Mouse (Mus musculus) yolk sac, embryonic 10.5 days (tissue): ENCODE results near the gene Hoxd1.

ENCODE experiments used
- DNase-seq: peaks from one replicate; pipeline ENCODE4 v3.0.0-alpha.2; 2017; ENCODE audit warnings: low spot score

The Hoxd1 gene

DNA sequence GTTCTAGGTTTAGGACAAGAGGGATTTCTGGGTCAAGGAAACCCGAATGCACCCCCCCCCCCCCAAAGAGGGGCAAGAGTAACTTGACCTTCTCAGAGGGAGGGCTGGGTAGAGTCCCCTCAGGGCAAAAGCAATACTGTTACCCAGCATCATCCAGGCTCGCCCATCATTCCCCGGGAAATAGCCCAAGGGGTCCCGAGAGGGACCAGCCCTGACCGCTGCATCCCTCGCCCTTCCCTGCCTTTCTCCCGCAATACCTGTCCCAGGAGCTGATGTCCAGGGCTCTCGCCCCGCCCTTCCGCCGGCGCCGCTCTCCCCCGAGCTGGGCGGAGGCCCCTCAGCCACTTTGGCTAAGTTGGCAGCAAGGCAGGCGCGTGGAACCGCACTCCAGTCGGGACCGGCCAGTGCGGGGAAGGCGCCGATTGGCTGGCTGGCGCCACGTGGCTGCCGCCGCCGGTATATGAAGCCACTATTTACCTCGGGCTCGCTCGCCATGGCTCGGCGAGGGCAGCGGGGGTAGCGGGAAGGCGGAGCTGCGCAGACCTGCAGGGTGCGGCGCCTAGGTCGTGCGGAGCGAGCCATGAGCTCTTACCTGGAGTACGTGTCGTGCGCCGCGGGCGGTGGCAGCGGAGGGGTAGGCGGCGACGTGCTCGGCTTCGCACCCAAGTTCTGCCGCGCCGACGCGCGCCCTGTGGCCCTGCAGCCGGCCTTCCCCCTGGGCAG lies at the start of gene Hoxd1:
TSS of gene Hoxd1 (plus strand) at position 459 of the 723 bp plus-strand sequence.
- peak; percentile 56 for DNase-seq

DNA sequence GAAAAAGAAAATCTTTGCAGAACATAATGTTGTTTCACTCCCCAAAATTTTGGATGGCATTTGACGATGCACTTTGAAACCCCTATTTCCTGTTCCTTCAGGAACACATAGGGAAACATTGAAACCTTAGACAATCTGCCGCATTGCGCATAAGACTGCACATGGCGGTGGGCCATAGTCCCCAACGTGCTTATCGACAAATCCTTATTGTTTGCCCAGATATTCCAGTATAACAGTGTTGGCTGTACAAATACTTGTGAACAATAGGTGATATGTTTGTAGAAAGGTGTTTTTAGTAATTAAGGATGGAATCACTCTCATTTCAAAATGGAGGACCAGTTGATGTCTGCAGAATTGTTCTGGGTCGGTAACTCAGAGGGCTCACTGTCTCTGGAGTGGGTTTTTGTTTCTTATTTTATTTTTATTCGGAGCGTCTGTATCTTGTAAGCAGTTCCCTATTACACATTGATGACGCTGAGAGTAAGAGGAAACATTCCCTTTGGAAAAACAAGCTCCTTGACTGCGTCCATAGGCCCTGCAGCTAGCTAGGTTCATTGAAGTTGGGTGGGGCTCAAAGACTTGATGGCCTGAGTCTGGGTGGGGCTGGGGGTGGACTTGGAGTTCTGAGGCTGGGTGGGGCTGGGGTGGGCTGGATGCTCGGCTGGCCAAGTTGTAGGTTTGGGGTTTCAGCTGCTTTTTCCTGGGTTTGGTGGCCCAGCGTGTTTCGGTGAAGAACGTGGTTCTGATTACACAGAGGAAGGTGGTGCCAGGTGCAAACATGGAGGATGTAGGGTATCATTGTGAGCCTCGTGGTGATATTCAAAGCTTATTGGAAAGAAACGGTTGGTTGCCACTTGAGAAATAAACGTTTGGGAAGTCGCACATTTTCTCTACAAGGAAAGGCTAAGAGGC lies 49.3 kb upstream of the Hoxd1 start:
- DNase-seq, result no peak

DNA sequence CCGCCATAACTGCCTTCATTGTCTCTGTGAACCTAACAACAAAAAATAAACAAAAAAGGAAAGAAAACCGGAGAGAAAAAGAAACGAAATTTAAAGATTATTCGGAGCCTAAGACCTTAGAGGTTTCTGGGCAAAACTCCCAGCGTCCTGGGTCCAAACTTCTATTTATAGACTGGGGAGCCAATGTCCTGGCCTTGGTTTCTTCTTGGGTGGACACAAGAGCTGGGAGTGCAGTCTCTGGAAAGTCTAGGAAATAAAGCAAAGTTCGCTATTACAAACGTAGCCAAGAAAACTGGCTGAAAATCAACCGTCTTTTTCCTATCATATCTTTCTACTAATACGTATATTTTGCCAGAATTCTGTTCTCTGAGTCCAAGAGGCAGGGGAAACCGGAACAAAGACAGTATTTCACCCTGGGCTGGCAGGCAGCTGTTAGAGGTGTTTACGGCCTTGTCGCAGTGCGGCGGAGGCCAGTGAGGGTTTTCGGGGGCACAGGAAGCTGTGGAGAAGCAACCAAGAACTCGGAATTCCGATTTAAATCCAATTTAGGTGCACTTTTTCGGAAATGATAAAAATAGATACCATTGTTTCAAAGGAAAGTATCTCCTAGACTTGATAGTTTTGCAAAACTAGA lies 48.5 kb upstream of the Hoxd1 start:
- DNase-seq, result no peak

DNA sequence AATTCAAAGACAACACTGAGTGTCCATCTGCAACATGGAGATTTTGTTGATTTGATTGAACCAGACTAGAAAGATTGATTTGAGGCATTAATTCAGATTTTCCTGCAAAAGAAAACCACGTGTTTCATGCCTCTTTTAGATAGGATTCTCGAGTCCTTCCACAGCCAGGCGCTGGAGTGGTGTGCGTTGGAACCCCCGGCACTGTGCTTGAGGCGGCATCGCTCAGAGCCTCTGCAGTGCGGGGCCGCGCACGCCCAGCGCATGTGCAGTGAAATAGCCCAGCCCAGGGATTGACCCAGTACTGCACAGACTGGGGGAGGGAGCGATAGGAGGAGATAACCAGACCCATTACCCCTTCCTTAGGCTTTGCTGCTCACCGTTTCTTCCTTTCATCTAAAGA lies 47.9 kb upstream of the Hoxd1 start:
- DNase-seq, result no peak

DNA sequence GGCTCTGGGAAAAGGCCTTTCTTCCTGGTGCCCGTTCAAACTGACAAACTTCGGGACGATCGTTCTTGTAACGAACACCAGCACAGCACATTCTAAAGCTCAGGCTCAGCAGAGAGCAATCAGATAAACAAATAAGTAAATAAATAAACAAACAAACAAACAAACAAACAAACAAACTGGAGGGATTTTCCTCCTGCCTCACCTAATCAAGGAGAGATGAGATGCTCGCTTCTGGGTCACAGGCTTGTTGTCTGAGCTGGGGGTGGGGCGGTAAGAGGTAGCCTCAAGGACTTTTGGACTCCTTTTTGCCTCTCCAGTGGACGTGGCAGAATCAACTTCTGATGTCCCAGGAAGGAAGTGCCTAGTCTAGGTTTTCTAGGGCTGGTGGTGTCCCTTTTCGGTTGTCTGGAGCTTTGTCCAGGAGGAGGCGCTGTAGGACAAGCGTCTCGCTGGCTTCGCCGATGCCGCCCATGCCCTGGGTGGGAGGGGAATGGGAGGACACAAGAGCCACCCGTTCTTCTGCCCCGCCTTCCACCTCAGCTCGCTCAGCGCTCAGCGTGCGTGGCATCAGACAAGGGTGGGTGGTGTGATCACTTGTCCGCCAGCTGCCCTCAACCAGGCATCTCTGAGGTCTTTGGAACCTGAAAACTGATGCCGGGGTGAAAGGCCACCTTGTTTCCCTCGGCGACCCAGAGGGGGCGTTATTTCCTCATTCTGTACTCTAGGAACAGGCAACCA lies 47.1 kb upstream of the Hoxd1 start:
- DNase-seq, result peak; percentile 83

DNA sequence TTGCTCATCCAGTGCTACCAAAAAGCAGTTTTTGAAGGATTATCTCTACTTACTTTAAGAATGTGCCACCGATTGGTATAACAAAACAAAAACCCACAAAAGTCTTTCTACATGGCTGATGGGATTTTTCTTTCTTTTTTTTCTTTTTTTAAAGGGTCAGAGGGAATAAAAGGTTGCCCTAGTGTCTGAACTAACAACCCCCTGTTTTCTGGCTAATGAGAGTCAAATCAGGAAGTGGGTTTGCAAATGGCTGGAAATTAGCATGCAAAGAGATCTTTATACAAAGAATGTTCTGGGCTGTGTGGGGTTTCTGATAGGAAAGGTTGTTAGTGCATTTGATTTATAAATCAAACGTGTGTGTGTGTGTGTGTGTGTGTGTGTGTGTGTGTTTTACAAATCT lies 42.4 kb upstream of the Hoxd1 start:
- no peak for DNase-seq

DNA sequence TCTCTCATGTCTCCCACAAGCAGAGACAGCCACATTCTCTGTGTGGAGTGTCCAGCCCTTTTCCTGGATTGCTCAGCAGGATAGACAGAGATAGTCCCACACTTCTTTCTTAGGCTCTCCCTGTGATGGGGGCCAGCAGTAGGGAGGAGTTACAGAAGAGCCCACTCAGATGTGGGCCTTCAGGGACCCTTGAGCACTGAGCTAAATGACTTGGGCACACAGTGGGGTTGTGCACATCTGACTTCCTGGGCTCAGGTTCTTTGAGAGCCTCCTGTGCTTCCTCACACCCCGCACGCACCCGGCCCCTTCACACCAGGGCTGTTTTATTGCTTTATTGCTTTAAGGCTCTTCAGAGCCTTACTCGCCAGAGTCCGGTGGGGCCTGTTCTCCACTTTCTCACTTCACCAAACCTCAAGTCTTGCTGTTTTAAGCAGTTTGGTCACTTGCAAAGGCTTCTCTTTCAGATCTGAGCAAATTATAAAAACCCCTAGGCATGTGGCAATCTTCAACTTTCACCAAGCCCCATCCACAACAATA lies 41.8 kb upstream of the Hoxd1 start:
- DNase-seq, result no peak

DNA sequence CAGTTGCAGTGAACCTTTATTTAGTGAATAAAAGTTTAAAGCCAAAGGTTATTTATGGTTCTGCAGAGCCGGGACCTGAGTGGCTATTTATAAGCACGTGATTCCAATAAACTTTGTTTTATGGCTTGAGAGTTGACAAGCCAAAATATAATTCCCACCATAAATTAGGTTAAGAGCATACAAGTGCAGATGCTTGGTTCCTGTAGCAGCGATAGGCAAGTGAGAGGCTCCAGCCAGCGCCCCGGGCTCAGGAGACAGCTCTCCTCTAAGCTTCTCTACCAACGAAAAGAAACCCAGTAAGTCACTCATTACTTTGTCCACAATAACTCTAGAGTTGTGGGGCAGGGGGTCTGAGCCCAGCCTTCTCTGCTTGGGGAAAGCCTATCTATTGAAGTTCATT lies 40.9 kb upstream of the Hoxd1 start:
- no peak for DNase-seq

DNA sequence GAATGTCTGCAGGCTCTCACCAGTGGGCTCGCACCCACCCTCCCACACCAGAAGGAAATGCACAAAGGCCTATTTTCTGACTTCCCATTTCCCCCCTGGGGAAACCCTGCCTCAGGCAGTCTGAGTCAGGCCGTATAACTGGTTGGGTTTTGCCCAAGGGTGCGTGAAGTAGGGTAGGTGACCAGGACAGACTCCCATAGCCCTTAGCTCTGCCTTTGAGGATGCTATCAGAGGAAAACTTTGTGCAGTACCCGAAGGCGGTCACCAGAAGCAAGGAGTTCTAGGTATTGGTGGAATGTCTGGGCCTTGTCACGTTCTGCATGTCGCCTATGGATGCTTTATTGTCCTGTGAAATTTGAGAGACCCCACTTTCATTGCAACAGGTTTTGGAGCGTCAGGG lies 39.8 kb upstream of the Hoxd1 start:
- no peak for DNase-seq

DNA sequence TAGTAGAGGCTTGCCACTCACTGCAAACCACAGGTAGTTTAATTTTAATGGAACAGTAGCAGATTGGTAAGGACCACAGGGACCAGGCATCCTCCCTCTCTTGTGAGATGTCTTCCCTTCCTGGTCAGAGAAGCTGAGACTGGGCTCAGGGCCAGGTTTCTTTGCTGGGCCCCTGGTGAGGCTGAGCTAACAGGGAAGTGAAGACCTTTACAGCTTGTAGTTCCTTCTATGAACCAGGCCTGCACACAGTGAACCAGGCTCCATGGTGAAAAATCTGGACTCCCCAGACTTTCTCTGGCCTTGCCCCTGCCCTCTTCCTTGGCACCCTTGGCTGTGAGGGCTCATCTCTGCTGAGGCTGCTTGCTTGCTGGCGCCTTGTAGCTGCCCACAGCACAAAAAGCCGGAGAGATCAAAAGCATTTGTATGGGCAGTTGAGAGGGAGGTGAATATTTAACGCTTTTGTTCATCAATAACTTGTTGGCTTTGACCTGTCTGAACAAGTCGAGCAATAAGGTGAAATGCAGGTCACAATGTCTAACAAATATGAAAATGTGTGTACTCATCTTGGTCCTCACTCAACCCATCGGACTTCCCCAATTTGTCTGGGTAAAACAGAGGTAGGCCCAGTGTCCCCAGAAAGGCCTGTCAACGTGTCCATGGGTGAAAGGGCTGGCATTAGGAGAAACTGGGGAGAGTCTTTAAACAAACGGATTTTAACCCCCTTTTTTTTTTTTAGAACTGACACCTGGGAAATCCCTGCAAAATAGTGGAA lies 38.4 kb upstream of the Hoxd1 start:
- DNase-seq, result no peak

DNA sequence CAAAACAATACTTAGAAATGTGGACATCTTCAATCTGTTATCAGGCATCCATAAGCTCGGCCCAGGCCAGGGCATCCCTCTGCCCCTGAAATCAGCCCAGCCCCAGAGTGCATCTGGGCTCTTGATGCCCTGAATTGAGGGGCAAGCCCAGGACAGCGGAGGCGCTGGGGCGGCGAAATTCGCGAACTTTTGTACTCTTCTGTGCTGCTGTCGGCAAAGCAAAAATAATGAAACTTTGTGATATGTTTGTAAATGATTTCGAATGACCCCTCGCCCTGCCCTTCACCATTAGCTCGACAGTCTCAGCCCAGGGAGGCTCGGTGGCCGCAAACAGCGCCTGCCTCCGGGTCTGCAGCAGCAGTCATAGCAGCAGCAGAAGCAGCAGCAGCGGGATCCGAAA lies 37.6 kb upstream of the Hoxd1 start:
- DNase-seq, result no peak

DNA sequence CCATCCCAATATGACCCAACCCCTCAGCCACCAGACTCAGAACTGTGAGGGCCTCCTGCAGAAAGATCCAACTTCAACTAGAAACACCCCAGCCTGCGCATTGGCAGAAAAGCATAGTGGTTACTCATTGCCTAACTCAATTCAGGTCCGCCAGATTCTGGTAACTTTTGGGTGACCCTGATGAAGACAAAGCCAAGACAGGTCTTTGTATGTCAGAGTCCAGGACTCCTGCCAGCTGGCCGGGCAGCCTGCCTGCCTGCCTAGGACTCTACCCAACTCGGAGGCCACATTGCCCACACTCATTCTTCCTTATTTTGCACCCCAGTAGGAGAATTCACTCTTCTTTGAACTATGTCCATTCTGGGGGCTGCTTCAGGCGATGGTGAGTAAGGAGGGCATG lies 36.2 kb upstream of the Hoxd1 start, which contains the start of gene Gm28230:
TSS of gene Gm28230 (plus strand) at position 178 of the 400 bp plus-strand sequence.
- no peak for DNase-seq

DNA sequence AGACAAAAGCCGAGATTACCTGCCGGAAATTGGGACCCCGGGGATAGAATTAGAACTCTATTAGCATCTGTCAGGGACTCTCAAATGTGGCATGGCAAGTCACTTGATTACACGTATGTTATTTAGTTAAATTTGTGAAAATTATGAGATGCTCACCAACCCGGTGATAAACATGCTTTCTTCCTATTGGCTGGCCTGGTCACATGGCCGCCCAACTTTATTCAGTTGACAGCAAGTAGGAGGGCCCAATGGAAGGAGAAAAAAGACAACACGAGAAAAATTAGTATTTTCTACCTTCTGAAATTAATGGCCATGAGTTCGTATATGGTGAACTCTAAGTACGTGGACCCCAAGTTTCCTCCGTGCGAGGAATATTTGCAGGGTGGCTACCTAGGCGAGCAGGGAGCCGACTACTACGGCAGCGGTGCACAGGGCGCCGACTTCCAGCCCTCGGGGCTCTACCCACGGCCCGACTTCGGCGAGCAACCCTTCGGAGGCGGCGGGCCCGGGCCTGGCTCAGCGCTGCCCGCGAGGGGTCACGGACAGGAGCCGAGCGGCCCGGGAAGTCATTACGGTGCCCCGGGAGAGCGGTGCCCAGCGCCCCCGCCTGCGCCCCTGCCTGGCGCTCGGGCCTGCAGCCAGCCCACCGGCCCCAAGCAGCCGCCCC lies 35.7 kb upstream of the Hoxd1 start:
- DNase-seq, result no peak

DNA sequence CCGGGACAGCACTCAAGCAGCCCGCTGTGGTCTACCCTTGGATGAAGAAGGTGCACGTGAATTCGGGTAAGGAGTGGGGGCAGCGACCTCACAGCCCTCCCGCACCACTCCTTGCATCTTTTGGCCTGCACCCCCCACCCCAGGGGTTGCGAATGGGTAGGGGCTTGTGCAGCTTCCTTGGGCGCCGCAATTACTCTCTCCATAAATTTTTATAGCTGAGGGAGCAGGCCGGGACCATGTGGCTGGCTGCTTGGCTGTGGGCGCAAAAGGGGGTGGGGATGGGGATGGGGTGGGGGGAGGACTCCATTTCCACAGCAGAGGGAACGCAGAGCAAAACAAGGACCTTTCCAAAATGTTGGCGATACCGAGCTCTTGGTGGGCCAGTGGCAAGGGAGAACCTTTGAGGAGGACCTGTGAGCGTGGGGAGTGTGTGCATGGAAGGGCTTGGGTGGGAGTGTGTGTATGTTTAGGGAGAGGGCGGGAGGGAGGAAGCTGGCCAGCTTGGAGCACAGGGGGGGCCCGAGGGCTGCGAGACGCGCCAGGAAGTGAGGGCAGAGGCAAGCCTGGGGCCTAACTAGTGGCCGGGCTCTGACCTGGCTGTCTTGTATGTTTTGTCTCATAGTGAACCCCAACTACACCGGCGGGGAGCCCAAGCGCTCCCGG lies 35.0 kb upstream of the Hoxd1 start:
- no peak for DNase-seq

DNA sequence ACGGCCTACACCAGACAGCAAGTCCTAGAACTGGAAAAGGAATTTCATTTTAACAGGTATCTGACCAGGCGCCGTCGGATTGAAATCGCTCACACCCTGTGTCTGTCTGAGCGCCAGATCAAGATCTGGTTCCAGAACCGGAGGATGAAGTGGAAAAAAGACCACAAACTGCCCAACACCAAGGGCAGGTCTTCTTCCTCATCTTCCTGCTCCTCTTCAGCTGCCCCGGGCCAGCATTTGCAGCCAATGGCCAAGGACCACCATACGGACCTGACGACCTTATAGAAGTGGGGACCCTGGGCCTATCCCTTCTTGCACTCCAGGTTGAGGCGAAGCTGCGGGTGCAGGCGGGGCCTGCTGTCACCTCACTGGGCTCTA lies 34.5 kb upstream of the Hoxd1 start:
- no peak for DNase-seq

DNA sequence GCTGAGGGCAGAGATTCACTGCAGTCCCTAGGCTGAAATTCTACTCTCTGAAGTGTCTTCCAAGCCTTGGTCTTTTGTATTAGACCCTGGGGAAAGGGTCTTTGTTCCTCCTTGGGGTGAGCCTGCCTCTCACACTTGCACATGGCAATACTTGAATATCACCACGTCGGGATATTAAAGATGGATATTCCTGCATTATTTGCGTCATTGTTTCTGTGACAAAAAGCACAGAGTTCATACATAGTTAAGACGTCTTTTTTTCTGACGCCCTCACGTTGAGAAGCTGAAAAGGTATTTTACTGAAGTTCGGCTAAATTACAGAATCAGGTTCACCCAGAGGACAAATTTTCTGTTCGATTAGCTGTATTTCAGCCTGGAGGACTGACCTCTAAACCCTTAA lies 32.4 kb upstream of the Hoxd1 start:
- DNase-seq, result no peak

DNA sequence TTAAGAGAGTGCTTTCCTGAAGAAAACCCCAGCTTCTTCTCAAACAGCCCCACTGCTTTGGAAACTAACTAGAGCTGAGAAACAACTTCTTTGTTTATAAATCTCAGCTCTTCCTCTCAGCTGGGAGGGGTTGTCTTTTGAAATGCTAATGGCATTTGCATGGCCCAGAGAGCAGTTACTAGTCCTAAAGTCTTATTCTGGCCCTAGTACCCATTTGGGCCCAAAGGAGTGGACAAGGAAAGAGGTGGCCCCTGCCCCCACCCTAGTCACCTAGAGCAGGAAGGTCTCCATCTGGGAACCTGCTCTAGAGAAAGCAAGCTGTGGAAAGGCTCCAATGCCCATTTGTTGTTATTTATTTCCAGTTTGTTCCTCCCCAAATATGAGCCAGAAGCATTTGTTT lies 31.7 kb upstream of the Hoxd1 start:
- DNase-seq, result no peak

DNA sequence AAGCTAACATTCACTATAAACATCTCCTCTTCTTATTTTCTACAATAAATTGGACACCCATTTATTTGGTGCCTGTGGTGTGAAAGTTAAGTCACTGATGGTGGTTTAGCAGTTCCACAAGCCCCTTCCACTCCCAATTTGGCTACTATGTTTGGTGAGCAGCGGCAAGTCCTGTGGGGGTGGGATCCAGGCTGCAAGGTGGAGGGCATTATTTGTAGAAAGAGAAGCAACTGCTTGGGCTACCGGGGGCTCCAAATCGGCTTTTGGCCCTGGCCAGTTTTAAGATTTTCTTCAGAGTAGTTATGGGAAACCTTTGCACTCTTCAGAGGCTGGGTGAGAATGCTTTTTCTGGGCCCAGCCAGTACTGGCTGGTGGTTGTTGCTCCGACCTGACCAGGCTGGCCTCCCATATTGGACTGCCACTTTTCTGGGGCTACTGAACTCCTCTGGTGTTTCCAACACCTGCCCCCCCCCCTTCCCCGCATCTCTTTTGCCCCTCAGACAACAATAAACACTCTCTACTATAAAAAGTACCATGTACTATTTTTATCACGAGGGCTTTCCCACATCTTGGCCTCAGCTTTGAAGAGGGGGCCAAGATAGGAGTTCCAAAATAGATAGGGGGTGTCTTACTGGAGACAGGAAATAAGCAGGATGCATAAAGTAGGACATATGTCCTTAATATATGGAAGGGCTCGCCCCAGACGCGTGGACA lies 30.8 kb upstream of the Hoxd1 start:
- DNase-seq, result no peak
